Comparison of ENCODE assay signal across 8 mouse cellular contexts in the genomic region with DNA sequence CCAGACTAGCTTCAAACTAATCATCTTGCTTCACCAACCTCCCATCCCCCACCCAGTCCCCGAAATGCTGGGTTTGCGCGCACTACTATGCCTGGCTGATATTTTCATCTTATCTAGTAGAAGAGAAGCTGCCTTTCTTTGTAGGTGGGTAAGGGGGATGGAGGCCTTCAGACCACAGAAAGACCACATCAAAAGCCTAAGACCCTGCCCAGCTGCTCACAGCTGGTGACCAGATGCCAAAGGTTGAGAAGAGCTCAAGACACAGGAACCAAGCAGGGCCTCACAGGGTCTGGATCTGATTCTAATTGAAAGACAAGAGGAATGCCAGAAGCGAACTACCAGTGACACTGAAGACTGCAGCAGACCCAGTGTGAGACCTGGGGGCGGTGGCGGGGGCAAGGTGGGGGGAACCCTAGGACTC. TPM values are rescaled to one million over a fixed set of nuclear protein-coding genes. Genes with fewer than 3 reads are reported as not detected.
DNase-seq lines count a peak whose midpoint lies in the region; ATAC-seq and TF ChIP-seq lines count a peak whose summit lies in the region.

No protein-coding gene starts in this region.

- peaks cover 12% of the 10 kb centered on the region for H3K4me1 ChIP-seq in heart, embryonic 11.5 days (ENCODE audit: control insufficient read depth, insufficient read depth, low read length)
- no peaks in the 10 kb centered on the region; a peak in 1 of 4 replicates for H3K4me1 ChIP-seq in ES-E14 (ENCODE audit: control insufficient read depth in 2 of 2, insufficient read depth in 2 of 2, low read length in 2 of 2, poor library complexity in 1 of 2)
- peaks cover 11% of the 10 kb centered on the region for H3K4me1 ChIP-seq in forebrain, embryonic 14.5 days (ENCODE audit: control insufficient read depth, insufficient read depth, low read length)
- H3K4me1 ChIP-seq in stomach, postnatal 0 days (replicated peaks; ENCODE audit: control insufficient read depth, insufficient read depth) = 0 out of 2 replicates have a peak, but pooled peaks cover 6% of the 10 kb centered on the region

- no peaks in the 10 kb centered on the region for H3K27me3 ChIP-seq in heart, embryonic 11.5 days (ENCODE audit: control insufficient read depth, insufficient read depth, low read length)
- H3K27me3 ChIP-seq in forebrain, embryonic 14.5 days (replicated peaks; ENCODE audit: control insufficient read depth, insufficient read depth, low read length) = no peaks in the 10 kb centered on the region
- H3K27me3 ChIP-seq in stomach, postnatal 0 days (ENCODE audit: control insufficient read depth, insufficient read depth, low read length) = no peaks in the 10 kb centered on the region

- TF ChIP-seq CTCF in stomach, postnatal 0 days (IDR thresholded peaks at IDR 0.05; ENCODE audit: low read depth) = no peak

- in situ Hi-C loops in ES-E14 (cut with MboI; ENCODE audit: low sequenced_read_pairs in 2 of 2, unreplicated experiment in 2 of 2) = no loop called here

- H3K4me3 ChIP-seq in heart, embryonic 11.5 days (ENCODE audit: low read depth, low read length) = peak overlapping the region; percentile 68
- peak overlapping the region; percentile 95 for H3K4me3 ChIP-seq in ES-E14 (ENCODE audit: insufficient read depth in 1 of 2, low read depth in 1 of 2, low read length in 2 of 2, poor library complexity in 1 of 2, severe bottlenecking in 1 of 2)
- peak overlapping the region; percentile 92 for H3K4me3 ChIP-seq in forebrain, embryonic 14.5 days (ENCODE audit: low read depth, low read length)
- peak overlapping the region; percentile 95 for H3K4me3 ChIP-seq in stomach, postnatal 0 days (ENCODE audit: low read depth, low read length)

- intact Hi-C loops in heart, postnatal 14 days (cut with DNase I) = loop anchor here (5.0 kb wide), 1 partner anchor 38 kb away; no protein-coding TSS in a partner anchor

- peak overlapping the region; percentile 79 for H3K4me2 ChIP-seq in heart, embryonic 11.5 days
- H3K4me2 ChIP-seq in forebrain, embryonic 14.5 days (ENCODE audit: low read length) = peak overlapping the region; percentile 73
- peak overlapping the region; percentile 68 for H3K4me2 ChIP-seq in stomach, postnatal 0 days (replicated peaks; ENCODE audit: low read depth)

- WGBS in heart, embryonic 11.5 days (ENCODE audit: insufficient replicate concordance) = 29% methylated on average over 6 of the region's 6 CpGs
- 42% methylated on average over 6 of the region's 6 CpGs for WGBS in forebrain, embryonic 14.5 days
- 51% methylated on average over 6 of the region's 6 CpGs for WGBS in stomach, postnatal 0 days

- peak overlapping the region; percentile 91 for H3K27ac ChIP-seq in heart, embryonic 11.5 days (ENCODE audit: low read depth, low read length)
- H3K27ac ChIP-seq in ES-E14 (ENCODE audit: insufficient read depth, low read depth, low read length, poor library complexity, severe bottlenecking) = no peak overlapping the region; the same call in 1 of the 2 replicates
- H3K27ac ChIP-seq in forebrain, embryonic 14.5 days (ENCODE audit: low read depth, low read length) = peak overlapping the region; percentile 98
- peak overlapping the region; percentile 99 for H3K27ac ChIP-seq in stomach, postnatal 0 days (replicated peaks)

- peak overlapping the region; percentile 88 for H3K9ac ChIP-seq in heart, embryonic 11.5 days (ENCODE audit: low read depth, low read length)
- H3K9ac ChIP-seq in ES-E14 (ENCODE audit: insufficient read depth, low read depth, low read length, poor library complexity, severe bottlenecking) = no peak overlapping the region
- peak overlapping the region; percentile 97 for H3K9ac ChIP-seq in forebrain, embryonic 14.5 days (ENCODE audit: low read length)
- peak overlapping the region; percentile 92 for H3K9ac ChIP-seq in stomach, postnatal 0 days (ENCODE audit: low read length)

- no peak for ATAC-seq in heart, embryonic 11.5 days (replicated peaks; ENCODE audit: insufficient number of reproducible peaks, low FRiP score, low TSS enrichment)
- ATAC-seq in forebrain, embryonic 14.5 days = no peak
- no peak for ATAC-seq in stomach, postnatal 0 days (ENCODE audit: low FRiP score, low TSS enrichment)

- H3K9me3 ChIP-seq in heart, embryonic 11.5 days (replicated peaks; ENCODE audit: control insufficient read depth, low read length) = no peaks in the 10 kb centered on the region
- H3K9me3 ChIP-seq in ES-E14 (ENCODE audit: control insufficient read depth, insufficient read depth, low read depth, low read length) = no peaks in the 10 kb centered on the region
- H3K9me3 ChIP-seq in forebrain, embryonic 14.5 days (replicated peaks; ENCODE audit: control insufficient read depth, low read length) = no peaks in the 10 kb centered on the region
- no peaks in the 10 kb centered on the region for H3K9me3 ChIP-seq in stomach, postnatal 0 days (ENCODE audit: control insufficient read depth, low read length)

- TF ChIP-seq EP300 in stomach, postnatal 0 days (optimal IDR thresholded peaks at IDR 0.05) = no peak

- no peak for DNase-seq in heart, postnatal 14 days
- DNase-seq in ES-E14 (ENCODE audit: low read depth, low spot score) = no peak
- no peak for DNase-seq in forebrain, embryonic 14.5 days (ENCODE audit: low spot score)
- peak; percentile 67 for DNase-seq in liver
- DNase-seq in stomach, postnatal 0 days (ENCODE audit: low spot score) = no peak
- no peak for DNase-seq in layer of hippocampus, adult 8-10 months (ENCODE audit: low spot score in 2 of 2)
- DNase-seq in urinary bladder, adult 18-20 months (ENCODE audit: low spot score in 2 of 2) = no peak

- H3K36me3 ChIP-seq in heart, embryonic 11.5 days (ENCODE audit: control insufficient read depth, insufficient read depth, low read length) = no peaks in the 10 kb centered on the region
- H3K36me3 ChIP-seq in ES-E14 (ENCODE audit: control insufficient read depth, insufficient read depth, low read length, poor library complexity, severe bottlenecking) = peaks cover 7% of the 10 kb centered on the region; the same call in 1 of the 2 replicates
- peaks cover 6% of the 10 kb centered on the region; the same call in 1 of the 2 replicates for H3K36me3 ChIP-seq in forebrain, embryonic 14.5 days (ENCODE audit: control insufficient read depth, insufficient read depth, low read length)
- no peaks in the 10 kb centered on the region for H3K36me3 ChIP-seq in stomach, postnatal 0 days (ENCODE audit: control insufficient read depth, insufficient read depth, low read length)

TF ChIP-seq in ES-E14, 5 proteins besides CTCF, POLR2A, EP300 and RAD21:
- TF ChIP-seq HCFC1 (IDR thresholded peaks at IDR 0.05; ENCODE audit: borderline replicate concordance, insufficient read depth, low read length) (no peak), ZC3H11A (IDR thresholded peaks at IDR 0.05; ENCODE audit: borderline replicate concordance, low read depth, low read length) (no peak), CHD2 (IDR thresholded peaks at IDR 0.05; ENCODE audit: low read depth, low read length) (no peak), ZNF384 (IDR thresholded peaks at IDR 0.05; ENCODE audit: low read depth, low read length) (no peak), MAFK (IDR thresholded peaks at IDR 0.05; ENCODE audit: insufficient read depth, low read depth, low read length) (no peak)

RNA-seq across cellular contexts. Expression of gene Dennd6b, which starts 1.0 kb away (rescaled TPM):
- polyA plus RNA-seq in heart, embryonic 11.5 days (2014; fragmentation: Nextera tagmentation; extraction: Ambion mirVana) = 18.0 and 18.5 TPM in 2 replicates
- total RNA-seq in heart, postnatal 14 days (2021) = 10 to 100 TPM in 1 of 2 experiments, 1 to 10 TPM in 1; 9.7 to 10.1 TPM
- 14.4 and 24.7 TPM in 2 replicates for total RNA-seq in ES-E14 (2012; rRNA removed)
- 39.0 and 49.2 TPM in 2 replicates for polyA plus RNA-seq in forebrain, embryonic 14.5 days (2014; fragmentation: Nextera tagmentation; extraction: Ambion mirVana)
- polyA plus RNA-seq in stomach, postnatal 0 days (2015; fragmentation: Nextera tagmentation; extraction: Ambion mirVana) = 4.1 and 5.3 TPM in 2 replicates
- total RNA-seq in layer of hippocampus, adult 8-10 months (2022) = 10 to 100 TPM; 38.9 to 52.1 (median 45.1) TPM

RNA-seq across cellular contexts. Expression of gene Plxnb2, which starts 14.7 kb away (rescaled TPM):
- 84.6 and 95.1 TPM in 2 replicates for polyA plus RNA-seq in heart, embryonic 11.5 days (2014; fragmentation: Nextera tagmentation; extraction: Ambion mirVana)
- total RNA-seq in heart, postnatal 14 days (2021) = 100 to 1,000 TPM in 1 of 2 experiments, 10 to 100 TPM in 1; 98.2 to 101 TPM
- 116 and 178 TPM in 2 replicates for total RNA-seq in ES-E14 (2012; rRNA removed)
- polyA plus RNA-seq in forebrain, embryonic 14.5 days (2014; fragmentation: Nextera tagmentation; extraction: Ambion mirVana) = 101 TPM in 2 replicates
- 75.2 and 85.9 TPM in 2 replicates for polyA plus RNA-seq in stomach, postnatal 0 days (2015; fragmentation: Nextera tagmentation; extraction: Ambion mirVana)
- total RNA-seq in layer of hippocampus, adult 8-10 months (2022) = 10 to 100 TPM; 54.0 to 78.5 (median 67.5) TPM

RNA-seq across cellular contexts. Expression of gene Ppp6r2, which starts 16.1 kb away (rescaled TPM):
- 20.5 and 23.5 TPM in 2 replicates for polyA plus RNA-seq in heart, embryonic 11.5 days (2014; fragmentation: Nextera tagmentation; extraction: Ambion mirVana)
- total RNA-seq in heart, postnatal 14 days (2021) = 10 to 100 TPM; 57.8 to 61.2 TPM
- total RNA-seq in ES-E14 (2012; rRNA removed) = 8.6 and 9.2 TPM in 2 replicates
- polyA plus RNA-seq in forebrain, embryonic 14.5 days (2014; fragmentation: Nextera tagmentation; extraction: Ambion mirVana) = 69.4 and 77.1 TPM in 2 replicates
- polyA plus RNA-seq in stomach, postnatal 0 days (2015; fragmentation: Nextera tagmentation; extraction: Ambion mirVana) = 16.2 and 17.2 TPM in 2 replicates
- total RNA-seq in layer of hippocampus, adult 8-10 months (2022) = 100 to 1,000 TPM; 147 to 171 (median 157) TPM

RNA-seq across cellular contexts. Expression of gene Mapk11, which starts 45.8 kb away (rescaled TPM):
- 3.2 and 4.2 TPM in 2 replicates for polyA plus RNA-seq in heart, embryonic 11.5 days (2014; fragmentation: Nextera tagmentation; extraction: Ambion mirVana)
- 1 to 10 TPM; 2.3 to 3.7 TPM for total RNA-seq in heart, postnatal 14 days (2021)
- 6.6 and 12.7 TPM in 2 replicates for total RNA-seq in ES-E14 (2012; rRNA removed)
- 28.1 and 30.1 TPM in 2 replicates for polyA plus RNA-seq in forebrain, embryonic 14.5 days (2014; fragmentation: Nextera tagmentation; extraction: Ambion mirVana)
- 1.8 and 2.1 TPM in 2 replicates for polyA plus RNA-seq in stomach, postnatal 0 days (2015; fragmentation: Nextera tagmentation; extraction: Ambion mirVana)
- 10 to 100 TPM; 21.4 to 27.4 (median 24.8) TPM for total RNA-seq in layer of hippocampus, adult 8-10 months (2022)

RNA-seq across cellular contexts. Expression of gene Mapk12, which starts 54.8 kb away (rescaled TPM):
- 20.7 and 24.6 TPM in 2 replicates for polyA plus RNA-seq in heart, embryonic 11.5 days (2014; fragmentation: Nextera tagmentation; extraction: Ambion mirVana)
- total RNA-seq in heart, postnatal 14 days (2021) = 10 to 100 TPM; 16.8 to 18.7 TPM
- 8.1 and 10.6 TPM in 2 replicates for total RNA-seq in ES-E14 (2012; rRNA removed)
- 4.8 and 5.1 TPM in 2 replicates for polyA plus RNA-seq in forebrain, embryonic 14.5 days (2014; fragmentation: Nextera tagmentation; extraction: Ambion mirVana)
- 3.1 and 3.2 TPM in 2 replicates for polyA plus RNA-seq in stomach, postnatal 0 days (2015; fragmentation: Nextera tagmentation; extraction: Ambion mirVana)
- 1 to 10 TPM; 4.9 to 9.7 (median 7.0) TPM for total RNA-seq in layer of hippocampus, adult 8-10 months (2022)
